Mouse (Mus musculus) kidney, adult 18-20 months (tissue): ENCODE measurements at regions not wholly inside any gene's neighbourhood (a gene's known extent, or its start where the extent isn't known, plus 50 kb on each side); places are given as distances from the start of the nearest gene placed in this dataset.

ENCODE experiments used
- DNase-seq: peaks from one replicate; pipeline ENCODE4 v3.0.0; 2021

DNA sequence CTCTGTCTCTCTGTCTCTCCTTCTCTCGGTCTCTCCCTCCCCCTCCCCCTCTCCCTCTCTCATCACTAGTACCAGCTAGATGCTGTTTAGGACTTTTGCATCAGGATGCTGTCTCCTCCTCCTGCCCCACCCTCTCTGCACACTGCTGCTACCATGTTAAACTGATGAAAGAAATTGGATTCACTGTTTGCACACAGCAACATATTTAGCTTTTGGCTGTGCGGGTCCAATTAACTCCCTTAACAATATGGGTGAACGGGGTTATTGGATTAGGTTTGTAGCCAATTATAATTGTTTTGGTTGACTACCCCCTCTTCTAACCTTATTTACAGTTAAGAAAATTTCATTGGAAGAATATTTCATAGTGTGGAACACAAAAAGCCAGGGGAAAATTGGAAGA is 424.0 kb upstream of the Sorcs1 start:
- no peak for DNase-seq

DNA sequence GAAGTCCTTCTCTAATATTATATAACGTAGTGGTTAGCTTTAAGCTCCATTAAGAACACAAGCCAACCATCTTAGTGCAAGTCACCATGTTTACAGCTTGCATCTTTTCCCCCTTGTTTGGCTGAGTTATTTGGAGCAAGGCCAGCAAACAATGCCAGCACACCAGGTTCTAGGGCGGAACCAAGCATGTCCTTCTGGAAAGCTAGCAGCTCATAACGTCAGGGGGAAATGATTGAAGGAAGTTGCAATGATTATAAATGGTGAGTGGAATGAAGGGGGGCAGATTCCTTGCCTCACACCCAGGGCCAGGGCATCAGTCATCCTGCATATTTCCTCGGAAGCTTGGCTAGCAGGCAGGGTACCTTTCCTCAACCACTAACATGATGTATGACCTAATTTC is 396.3 kb upstream of the Sorcs1 start:
- no peak for DNase-seq

DNA sequence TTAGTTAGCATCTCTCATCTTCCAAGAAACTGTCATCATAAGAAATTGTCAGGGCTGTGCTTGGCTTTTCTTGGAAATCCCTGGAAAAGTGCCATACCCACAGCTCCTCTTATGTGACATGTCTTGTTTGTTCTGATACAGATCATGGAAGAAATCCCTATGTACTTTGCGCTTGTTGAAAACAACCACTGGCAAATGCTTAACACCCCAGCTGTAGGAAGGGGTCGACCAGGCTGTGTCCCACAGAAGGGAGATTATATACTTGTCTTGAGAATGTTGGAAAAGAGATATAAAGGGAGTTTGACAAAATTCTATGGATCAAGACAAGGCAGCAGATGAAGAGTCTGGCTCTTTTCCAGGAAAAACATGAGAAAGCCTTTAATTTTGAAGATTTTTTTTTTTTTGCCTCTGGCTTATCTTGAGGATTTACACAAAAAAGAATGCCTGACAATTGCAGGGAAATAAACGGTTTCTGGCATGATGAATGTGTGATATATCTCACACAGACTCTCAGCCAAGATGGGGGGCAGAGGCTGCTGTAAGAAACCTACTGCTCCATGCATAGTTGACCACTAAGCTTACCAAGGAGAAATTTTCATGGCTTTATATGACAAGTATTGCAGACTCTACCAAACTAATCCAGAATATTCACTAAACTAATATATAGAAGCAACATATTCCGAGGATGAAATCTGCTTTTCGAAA is 381.7 kb upstream of the Sorcs1 start:
- DNase-seq = no peak

DNA sequence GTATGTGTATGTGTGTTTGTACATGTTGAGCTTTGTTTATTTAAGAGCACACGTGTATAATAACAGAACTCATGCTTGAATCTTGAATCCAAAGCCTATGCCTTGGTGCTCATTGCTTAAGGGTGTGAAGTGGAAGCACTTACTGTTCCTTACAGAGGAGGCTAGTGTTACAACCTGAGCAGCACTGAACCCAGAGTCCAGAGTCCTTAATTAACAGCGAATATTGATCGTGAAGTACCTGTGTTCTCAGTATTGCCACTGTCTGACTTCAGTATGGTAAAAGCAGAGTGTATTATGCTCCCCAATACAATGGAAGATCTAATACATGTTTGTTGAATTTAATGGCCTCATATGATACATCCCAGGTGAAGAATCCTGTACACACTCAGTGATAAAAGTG is 365.1 kb upstream of the Sorcs1 start:
- DNase-seq = no peak

DNA sequence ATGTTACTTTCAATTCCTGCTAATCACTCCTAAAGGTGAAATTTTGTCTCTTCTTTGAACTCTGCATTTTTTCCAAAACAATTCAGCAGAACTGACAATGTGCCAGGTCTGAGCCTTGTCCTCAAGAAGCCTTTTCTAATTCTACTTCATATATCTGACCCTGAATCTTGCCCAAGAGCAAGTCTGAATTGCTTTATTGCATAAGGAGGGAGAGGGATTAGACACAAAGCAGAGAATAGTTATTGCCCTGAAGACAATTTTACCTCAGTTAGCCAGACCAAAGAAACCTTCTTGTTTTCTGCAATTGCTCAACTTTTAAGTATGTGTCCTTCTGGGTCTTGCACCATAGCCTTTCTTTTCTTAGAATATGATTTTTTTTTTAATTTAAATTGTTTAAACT is 316.0 kb upstream of the Sorcs1 start:
- DNase-seq = no peak

DNA sequence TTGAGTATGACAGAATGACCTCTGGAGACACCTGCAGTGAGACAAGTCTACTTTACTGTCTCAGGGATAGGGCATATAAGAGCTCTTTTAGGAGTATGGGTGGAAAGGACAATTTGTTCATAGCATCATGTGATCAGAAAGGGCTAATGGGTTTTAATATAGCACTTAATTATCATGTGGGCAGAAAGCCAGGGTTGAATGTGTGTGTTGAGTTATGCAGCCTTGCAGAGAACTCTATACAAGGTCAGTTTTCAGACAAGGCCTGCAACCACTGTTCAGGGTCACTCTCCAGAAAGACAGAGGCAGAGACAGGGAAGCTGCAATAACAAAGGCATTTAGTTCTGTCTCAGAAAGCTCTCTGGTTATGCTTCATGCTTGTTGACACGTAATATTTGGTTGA is 292.6 kb upstream of the Sorcs1 start:
- no peak for DNase-seq

DNA sequence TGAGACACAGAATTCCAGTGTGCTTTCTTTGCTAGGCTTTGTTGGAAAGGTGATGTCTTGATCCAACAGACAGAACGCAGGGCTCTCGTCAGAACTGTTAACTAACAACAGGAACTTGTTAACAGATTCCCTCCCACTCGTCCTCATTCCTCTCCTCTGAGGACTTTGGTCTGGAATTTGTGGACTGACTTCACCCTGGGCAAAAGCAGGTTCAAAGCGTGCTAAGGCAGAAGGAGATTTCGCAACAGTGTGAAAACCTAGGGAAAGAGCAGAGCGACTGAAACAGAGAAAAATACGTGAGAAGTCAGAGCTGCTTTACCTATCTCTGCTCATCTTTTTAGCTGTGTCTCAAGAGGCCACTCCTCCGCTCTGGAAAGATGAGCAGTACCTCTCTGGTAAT is 283.5 kb upstream of the Sorcs1 start:
- peak; percentile 31 for DNase-seq

DNA sequence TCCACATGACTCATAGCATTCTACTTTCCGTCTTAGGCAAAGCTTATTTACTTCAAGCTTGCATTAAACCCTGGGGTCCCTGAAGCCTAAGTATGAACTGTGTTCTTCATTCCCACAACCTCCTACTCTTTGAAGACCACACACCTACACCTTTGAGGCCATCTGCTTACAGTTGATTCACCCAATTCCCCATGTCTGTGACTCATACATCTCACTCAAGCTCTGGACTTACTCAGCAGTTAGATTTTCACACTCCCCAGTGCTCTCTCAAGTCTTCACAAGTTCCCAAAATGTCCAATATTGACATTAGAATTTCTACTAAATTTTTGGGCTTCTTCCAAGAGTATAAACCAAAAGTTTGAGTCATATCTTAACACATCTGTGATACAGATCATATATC is 266.6 kb upstream of the Sorcs1 start:
- DNase-seq = no peak

DNA sequence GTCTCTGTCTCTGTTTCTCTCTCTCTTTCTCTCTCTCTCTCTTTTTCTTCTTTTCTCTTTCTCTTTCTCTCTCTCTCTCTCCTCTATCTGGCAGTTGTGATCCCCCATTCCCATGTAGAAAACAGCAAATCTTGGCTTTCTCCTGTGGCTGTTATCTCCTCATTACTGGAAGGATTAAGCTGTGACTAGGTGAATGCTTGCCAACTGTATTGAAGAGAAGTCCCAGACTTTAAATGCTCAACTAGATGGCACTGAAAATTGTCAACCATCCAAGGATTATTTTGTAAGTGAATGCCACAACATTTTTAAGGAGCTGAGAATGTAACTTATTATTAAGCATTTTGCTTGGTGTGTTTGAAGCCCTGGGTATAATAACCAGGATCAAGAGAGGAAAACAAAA is 233.2 kb upstream of the Sorcs1 start:
- no peak for DNase-seq

DNA sequence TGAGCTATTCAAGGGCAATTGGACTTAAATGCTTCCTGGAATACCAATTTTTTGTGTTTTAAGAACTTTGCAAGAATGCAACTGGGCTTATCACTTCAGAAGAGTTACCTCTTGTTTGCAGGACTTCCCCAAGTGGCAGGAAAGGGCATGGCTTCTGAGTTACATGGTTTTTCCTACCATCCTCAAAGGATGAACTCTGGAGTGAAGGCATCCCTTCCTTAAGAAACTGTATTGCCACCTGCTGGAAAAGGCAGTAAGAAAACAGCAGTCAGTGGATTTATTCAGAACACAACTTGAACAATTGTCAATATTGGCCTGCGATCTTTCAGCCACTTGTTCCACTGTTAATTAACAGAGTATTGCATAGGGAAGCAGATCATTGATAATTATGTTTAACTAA is 232.2 kb upstream of the Sorcs1 start:
- DNase-seq = no peak

DNA sequence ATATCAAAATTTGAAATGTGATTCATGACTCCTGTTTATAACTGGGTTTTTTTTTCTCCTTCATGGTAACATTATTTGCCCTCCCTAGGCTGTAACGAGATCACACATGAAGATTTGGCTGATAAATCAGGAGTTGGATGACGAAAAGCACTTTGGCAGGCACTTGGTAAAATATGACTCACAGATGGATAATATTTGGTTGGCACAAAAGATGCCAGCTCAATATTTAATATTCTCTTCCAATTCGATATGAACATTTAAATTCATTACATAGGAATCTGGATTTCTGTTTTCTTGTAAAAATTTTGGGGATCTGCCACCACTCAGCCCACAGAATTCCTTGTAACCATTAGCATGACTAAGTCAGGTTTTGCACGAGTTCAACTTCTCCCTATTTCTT is 230.3 kb upstream of the Sorcs1 start:
- DNase-seq = no peak

DNA sequence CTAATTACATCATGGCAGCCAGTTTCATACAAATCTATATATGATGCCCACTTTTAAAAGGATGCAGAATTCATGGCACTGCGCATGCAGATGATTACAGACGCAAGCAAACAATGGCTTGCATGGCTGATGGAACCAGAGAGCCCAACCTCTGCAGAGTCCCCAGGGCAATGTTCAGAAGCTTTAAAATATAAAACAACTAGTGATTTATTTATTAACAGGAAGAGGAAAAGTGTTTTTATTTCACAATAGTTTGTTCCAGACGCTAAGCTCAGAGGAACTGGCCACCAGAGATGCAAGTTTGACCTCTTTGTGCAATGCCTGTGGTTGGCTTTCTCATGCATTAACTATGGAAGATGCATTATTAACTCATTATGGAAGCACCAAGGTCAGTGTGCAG is 215.3 kb upstream of the Sorcs1 start:
- DNase-seq = no peak

DNA sequence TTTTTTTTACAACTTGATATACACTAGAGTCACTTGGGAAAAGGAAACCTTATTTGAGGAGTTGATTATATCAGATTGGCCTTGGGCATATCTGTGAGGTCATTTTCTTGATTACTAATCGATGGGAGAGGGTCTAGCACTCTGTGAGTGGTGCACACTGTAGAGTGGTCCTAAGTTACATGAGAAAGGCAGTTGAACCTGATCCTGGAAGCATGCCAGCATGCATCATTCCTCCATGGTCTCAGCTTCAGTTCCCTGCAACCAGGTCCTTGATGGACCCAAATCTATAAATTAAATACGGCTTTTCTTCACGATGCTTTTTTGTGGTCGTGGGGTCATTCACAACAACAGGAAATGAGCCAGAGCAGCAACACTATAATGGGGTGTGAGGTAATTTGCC is 194.2 kb upstream of the Sorcs1 start:
- DNase-seq = no peak

DNA sequence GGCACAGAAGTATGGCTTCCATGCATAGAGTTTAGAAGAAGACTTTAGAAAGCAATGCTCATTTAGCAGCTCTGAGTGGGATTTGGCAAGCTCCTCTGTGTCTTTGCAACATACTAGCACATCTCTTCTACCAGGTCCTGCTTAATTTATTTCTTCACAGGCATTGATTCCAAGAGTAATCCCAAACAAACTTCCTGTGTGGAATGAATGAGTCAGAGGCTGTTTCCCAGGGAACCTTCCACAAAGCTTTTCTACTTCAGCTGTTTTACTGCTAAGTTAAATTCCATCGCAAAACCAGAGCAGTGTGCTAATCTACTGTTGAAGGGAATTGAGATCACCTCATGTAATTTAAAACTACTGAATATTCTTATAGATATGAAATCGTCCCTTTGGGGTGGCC is 193.7 kb upstream of the Sorcs1 start:
- DNase-seq = no peak

DNA sequence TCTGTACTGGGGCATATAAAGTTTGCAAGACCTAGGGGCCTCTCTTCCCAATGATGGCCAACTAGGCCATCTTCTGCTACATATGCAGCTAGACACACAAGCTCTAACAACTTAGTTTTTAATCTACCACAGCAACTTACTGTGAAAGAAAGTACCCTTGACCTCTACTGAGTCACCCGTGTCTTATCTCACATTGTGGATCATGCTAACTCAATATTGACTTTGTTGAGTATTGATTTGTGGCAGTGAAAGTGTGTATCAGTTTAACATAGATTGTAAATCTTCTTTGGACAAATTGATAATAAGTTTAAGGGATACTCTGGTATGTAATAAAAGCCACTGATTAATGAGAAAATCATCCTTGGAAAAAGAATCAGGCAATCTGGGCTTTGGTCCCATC is 176.4 kb upstream of the Sorcs1 start:
- DNase-seq = no peak

DNA sequence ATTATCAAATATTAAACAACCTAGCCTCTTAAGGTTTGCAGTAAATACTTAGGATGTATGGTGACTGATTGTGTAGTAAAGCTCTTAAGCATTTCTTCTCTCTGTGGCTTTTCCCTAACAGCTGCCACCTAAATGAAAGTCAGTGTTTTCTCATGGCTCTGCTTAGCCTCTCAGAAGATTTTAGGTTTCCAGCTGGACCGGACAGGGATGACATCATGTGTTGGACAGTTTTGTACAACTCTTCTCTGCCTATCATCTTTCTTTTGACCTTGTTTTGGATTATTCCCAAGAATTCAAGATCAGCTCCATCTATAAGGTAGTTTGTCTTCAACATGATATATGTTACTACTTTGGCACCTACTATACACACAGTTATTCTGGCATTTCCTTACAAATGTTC is 162.1 kb upstream of the Sorcs1 start:
- no peak for DNase-seq
